Mouse (Mus musculus): ENCODE measurements around the gene Hjurp.

GRCm38 (mm10) chr1:88264237-88264868, 13.1 kb downstream of the Hjurp start:
- TF ChIP-seq CTCF (IDR thresholded peaks at IDR 0.05; ENCODE audit: low read depth, low read length) (no peak), POLR2AphosphoS5 (IDR thresholded peaks at IDR 0.05; ENCODE audit: insufficient replicate concordance, low read depth, low read length) (no peak), TAL1 (conservative IDR thresholded peaks at IDR 0.05; ENCODE audit: low read depth, low read length) (no peak)
